Mouse (Mus musculus): Measurements from ENCODE around the gene Xrn1.

DNA sequence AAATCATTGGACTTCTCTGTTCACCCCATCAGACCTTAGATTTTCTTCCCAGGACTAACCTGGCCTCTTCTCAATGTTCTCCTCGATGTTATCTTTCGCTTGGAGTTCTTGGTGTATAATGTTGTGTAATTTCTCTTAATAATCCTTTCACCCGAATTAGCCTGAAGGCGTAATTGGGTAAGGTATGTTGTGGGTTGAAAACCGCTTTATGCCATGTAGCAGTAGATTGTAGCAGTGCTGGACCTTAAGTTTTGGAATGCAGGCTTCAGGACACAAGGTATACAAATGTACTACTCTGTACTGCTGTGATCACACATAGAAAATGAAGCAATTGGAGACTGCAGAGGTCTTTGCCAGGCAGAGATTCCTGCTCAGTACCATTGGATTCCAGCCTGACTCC, 75.3 kb downstream of the Xrn1 start:
- TF ChIP-seq POLR2A (IDR thresholded peaks at IDR 0.05; ENCODE audit: insufficient read length, low read depth) (no peak), USF1 (IDR thresholded peaks at IDR 0.05; ENCODE audit: low read depth) (no peak), TCF12 (IDR thresholded peaks at IDR 0.05; ENCODE audit: insufficient read depth, poor library complexity, severe bottlenecking) (no peak), POLR2AphosphoS2 (IDR thresholded peaks at IDR 0.05; ENCODE audit: insufficient read length, low read depth) (no peak), MYOD1 (IDR thresholded peaks at IDR 0.05; ENCODE audit: control insufficient read depth in 1 of 3, insufficient read length in 2 of 3, low read depth in 2 of 3) (no peak), E2F4 (IDR thresholded peaks at IDR 0.05; ENCODE audit: insufficient read depth) (no peak)
